Mouse (Mus musculus): ENCODE results near the gene Fabp1. TPM values are rescaled to one million over a fixed set of nuclear protein-coding genes. Genes with fewer than 3 reads are reported as not detected.

Fabp1 gene
- total and polyA plus RNA-seq, 2 experiments from 2014 or later, result not detected

DNA sequence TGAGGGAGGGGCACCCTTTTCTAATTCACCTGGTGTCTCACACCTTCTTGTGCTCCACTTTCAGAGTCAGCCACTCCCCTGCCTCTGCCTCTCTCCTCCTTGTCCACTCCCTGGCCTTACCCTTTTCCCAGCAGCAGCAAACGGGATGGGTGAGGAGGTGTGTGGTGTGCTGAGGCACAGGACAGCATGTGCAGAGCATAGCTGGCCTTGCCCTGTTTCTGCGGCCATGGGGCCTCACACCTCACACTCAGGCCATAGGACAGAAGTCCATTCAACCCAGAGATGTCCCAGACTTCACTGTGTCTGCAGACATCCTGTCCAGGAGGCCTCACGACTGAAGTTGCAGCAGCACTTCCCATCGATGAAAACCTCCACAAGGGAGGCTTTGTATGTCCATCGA, 4.0 kb downstream of the Fabp1 start:
- Histone ChIP-seq H3K9ac (replicated peaks; ENCODE audit: low read length, poor library complexity, severe bottlenecking) (no peak overlapping the region), H3K9me3 (ENCODE audit: low read length) (no peaks in the 10 kb centered on the region), H3K4me2 (ENCODE audit: low read depth, low read length, poor library complexity, severe bottlenecking) (no peak overlapping the region), H3K4me1 (ENCODE audit: insufficient read depth, low read length) (no peaks in the 10 kb centered on the region), H3K36me3 (ENCODE audit: insufficient read depth, low read length) (no peaks in the 10 kb centered on the region), H3K27ac (ENCODE audit: low read depth, low read length) (no peak overlapping the region), H3K4me3 (ENCODE audit: low read depth, low read length) (no peak overlapping the region), H3K27me3 (ENCODE audit: insufficient read depth, low read length) (no peaks in the 10 kb centered on the region)
- ATAC-seq (ENCODE audit: low FRiP score), result no peak
- DNase-seq (ENCODE audit: low spot score), result no peak
- 92% methylated on average over 5 of the region's 5 CpGs for WGBS
- no peak for TF ChIP-seq CTCF (IDR thresholded peaks at IDR 0.05)

DNA sequence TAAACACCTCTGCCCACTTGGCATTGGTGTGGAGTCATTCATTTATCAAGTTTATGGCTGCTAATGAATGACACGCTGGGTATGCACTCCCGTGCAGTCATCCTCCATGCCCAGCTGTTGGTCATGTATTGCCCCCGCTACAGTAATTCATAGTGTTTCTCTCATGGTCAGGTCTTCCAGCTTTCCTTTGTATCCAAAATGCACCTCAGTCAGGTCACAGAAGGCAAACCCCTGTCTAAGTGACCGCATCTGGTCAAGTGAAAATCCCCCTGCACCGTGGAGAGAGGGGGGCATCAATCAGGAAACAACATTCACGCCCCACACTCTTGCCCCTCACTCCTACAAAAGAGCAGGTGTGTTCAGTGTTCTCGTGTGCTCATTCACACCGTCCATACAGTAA, 4.5 kb downstream of the Fabp1 start:
- Histone ChIP-seq H3K4me3 (ENCODE audit: low read depth, low read length) (no peak overlapping the region), H3K27me3 (ENCODE audit: insufficient read depth, low read length) (no peaks in the 10 kb centered on the region), H3K9ac (replicated peaks; ENCODE audit: low read length, poor library complexity, severe bottlenecking) (no peak overlapping the region), H3K9me3 (ENCODE audit: low read length) (no peaks in the 10 kb centered on the region), H3K36me3 (ENCODE audit: insufficient read depth, low read length) (no peaks in the 10 kb centered on the region), H3K27ac (ENCODE audit: low read depth, low read length) (no peak overlapping the region), H3K4me2 (ENCODE audit: low read depth, low read length, poor library complexity, severe bottlenecking) (no peak overlapping the region), H3K4me1 (ENCODE audit: insufficient read depth, low read length) (no peaks in the 10 kb centered on the region)
- DNase-seq (ENCODE audit: low spot score) (no peak), ATAC-seq (ENCODE audit: low FRiP score) (no peak)
- 93% methylated on average over 8 of the region's 8 CpGs for WGBS
- no peak for TF ChIP-seq CTCF (IDR thresholded peaks at IDR 0.05)

DNA sequence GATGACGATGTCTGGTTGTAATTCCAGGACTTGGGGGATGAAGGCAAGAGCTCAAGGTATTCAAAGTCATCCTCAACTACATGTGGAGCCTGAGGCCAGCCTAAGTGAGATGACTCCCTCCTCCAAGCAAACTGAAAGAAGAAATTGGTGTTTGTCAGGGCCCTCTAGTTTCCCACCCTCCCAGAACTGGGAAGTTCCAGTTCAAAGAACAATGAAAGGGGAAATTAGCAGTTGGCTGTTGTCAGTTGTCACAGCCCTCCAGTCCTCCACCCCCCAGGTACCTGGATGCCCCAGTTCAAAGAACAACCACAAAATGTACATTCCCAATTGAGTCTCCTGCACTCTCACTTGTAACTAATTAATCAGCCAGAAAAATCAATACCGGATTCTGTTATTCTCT, 9.1 kb downstream of the Fabp1 start:
- H3K9ac ChIP-seq (replicated peaks; ENCODE audit: low read length, poor library complexity, severe bottlenecking), result no peak overlapping the region
- no peaks in the 10 kb centered on the region for H3K36me3 ChIP-seq (ENCODE audit: insufficient read depth, low read length)
- H3K27me3 ChIP-seq (ENCODE audit: insufficient read depth, low read length), result no peaks in the 10 kb centered on the region
- H3K4me2 ChIP-seq (ENCODE audit: low read depth, low read length, poor library complexity, severe bottlenecking), result no peak overlapping the region
- H3K9me3 ChIP-seq (ENCODE audit: low read length), result no peaks in the 10 kb centered on the region
- WGBS, result 89% methylated on average over 2 of the region's 2 CpGs
- DNase-seq (ENCODE audit: low spot score) (no peak), ATAC-seq (ENCODE audit: low FRiP score) (no peak)
- no peak overlapping the region for H3K4me3 ChIP-seq (ENCODE audit: low read depth, low read length)
- H3K27ac ChIP-seq (ENCODE audit: low read depth, low read length), result no peak overlapping the region
- no peaks in the 10 kb centered on the region for H3K4me1 ChIP-seq (ENCODE audit: insufficient read depth, low read length)
- no peak for TF ChIP-seq CTCF (IDR thresholded peaks at IDR 0.05)

DNA sequence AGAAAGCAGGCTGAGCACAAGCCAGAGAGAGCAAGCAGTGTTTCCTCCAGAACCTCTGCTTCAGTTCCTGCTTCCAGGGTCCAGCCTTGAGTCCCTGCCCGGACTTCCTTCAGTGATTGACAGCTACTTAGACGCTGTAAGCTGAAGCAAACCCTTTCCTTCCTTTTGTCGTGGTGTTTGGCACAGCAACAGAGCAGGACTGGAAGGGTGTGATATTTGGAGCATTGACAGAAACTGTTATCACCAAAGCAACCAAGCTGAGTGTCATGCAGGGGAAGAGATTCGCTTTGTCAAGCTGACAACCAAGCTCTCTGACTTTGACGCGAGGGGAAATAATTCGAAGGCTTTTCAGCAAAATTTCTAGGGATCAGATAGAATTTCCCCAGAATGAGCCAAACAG, 12.3 kb downstream of the Fabp1 start:
- H3K9me3 ChIP-seq (ENCODE audit: low read length), result no peaks in the 10 kb centered on the region
- TF ChIP-seq CTCF (IDR thresholded peaks at IDR 0.05), result no peak

DNA sequence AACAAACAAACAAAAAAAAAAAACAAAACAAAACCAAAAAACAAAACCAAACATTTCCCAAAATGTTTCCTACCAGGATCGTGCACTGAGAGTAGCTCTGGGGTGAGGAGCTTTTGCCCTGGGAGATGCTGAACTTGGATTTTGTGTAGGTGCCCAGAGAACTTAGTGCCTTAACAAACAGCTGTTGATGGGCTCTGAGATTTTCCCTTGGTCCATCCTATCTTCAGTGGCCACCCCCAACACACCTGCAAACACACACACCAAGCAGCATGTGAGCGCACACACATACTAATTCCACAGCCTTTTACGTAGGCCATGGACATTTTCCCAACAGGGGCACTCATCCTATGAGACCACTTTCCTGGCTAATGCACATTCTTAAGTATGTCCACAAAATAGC, 12.8 kb downstream of the Fabp1 start:
- TF ChIP-seq CTCF (IDR thresholded peaks at IDR 0.05), result no peak
- no peak overlapping the region for H3K9ac ChIP-seq (replicated peaks; ENCODE audit: low read length, poor library complexity, severe bottlenecking)
- WGBS, result 96% methylated on average over 3 of the region's 3 CpGs
- H3K27me3 ChIP-seq (ENCODE audit: insufficient read depth, low read length), result no peaks in the 10 kb centered on the region
- H3K4me3 ChIP-seq (ENCODE audit: low read depth, low read length), result no peak overlapping the region
- no peak overlapping the region for H3K27ac ChIP-seq (ENCODE audit: low read depth, low read length)
- no peaks in the 10 kb centered on the region for H3K4me1 ChIP-seq (ENCODE audit: insufficient read depth, low read length)
- ATAC-seq (ENCODE audit: low FRiP score) (no peak), DNase-seq (ENCODE audit: low spot score) (no peak)
- H3K36me3 ChIP-seq (ENCODE audit: insufficient read depth, low read length), result no peaks in the 10 kb centered on the region
- no peaks in the 10 kb centered on the region for H3K9me3 ChIP-seq (ENCODE audit: low read length)
- H3K4me2 ChIP-seq (ENCODE audit: low read depth, low read length, poor library complexity, severe bottlenecking), result no peak overlapping the region

More for the DNA sequence above, 12.3 kb downstream of the Fabp1 start:
- WGBS, result 56% methylated on average over 7 of the region's 7 CpGs
- Histone ChIP-seq H3K36me3 (ENCODE audit: insufficient read depth, low read length) (no peaks in the 10 kb centered on the region), H3K4me2 (ENCODE audit: low read depth, low read length, poor library complexity, severe bottlenecking) (no peak overlapping the region), H3K27me3 (ENCODE audit: insufficient read depth, low read length) (no peaks in the 10 kb centered on the region), H3K9ac (replicated peaks; ENCODE audit: low read length, poor library complexity, severe bottlenecking) (no peak overlapping the region), H3K4me1 (ENCODE audit: insufficient read depth, low read length) (no peaks in the 10 kb centered on the region), H3K4me3 (ENCODE audit: low read depth, low read length) (no peak overlapping the region), H3K27ac (ENCODE audit: low read depth, low read length) (no peak overlapping the region)
- ATAC-seq (ENCODE audit: low FRiP score) (no peak), DNase-seq (ENCODE audit: low spot score) (no peak)

DNA sequence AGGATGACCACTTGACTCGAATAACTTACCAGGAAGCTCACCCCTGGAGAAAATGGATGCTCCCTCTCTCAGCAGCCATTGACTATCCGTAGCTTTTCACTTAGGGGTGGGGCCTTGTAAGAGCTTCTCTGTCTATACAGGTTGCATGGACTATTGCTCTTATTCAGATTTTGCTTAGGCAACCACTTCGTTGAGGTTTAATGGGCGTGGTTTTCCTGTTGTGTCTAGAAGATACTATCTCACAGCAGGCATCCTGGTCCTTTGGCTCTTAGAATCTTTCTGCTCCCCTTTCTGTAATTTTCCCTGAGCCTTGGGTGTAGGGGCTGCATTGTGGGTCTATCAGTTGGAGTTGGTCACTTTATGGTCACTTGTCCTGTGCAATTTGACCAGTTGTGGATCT, 21.9 kb downstream of the Fabp1 start:
- no peak for DNase-seq (ENCODE audit: low spot score)
- no peak for TF ChIP-seq CTCF (IDR thresholded peaks at IDR 0.05)
- no peak for ATAC-seq (ENCODE audit: low FRiP score)
- Histone ChIP-seq H3K4me2 (ENCODE audit: low read depth, low read length, poor library complexity, severe bottlenecking) (no peak overlapping the region), H3K4me1 (ENCODE audit: insufficient read depth, low read length) (no peaks in the 10 kb centered on the region), H3K36me3 (ENCODE audit: insufficient read depth, low read length) (no peaks in the 10 kb centered on the region), H3K27me3 (ENCODE audit: insufficient read depth, low read length) (no peaks in the 10 kb centered on the region), H3K4me3 (ENCODE audit: low read depth, low read length) (no peak overlapping the region), H3K27ac (ENCODE audit: low read depth, low read length) (no peak overlapping the region), H3K9ac (replicated peaks; ENCODE audit: low read length, poor library complexity, severe bottlenecking) (no peak overlapping the region), H3K9me3 (ENCODE audit: low read length) (no peaks in the 10 kb centered on the region)
- 85% methylated on average over 4 of the region's 4 CpGs for WGBS

Measured in midbrain, postnatal 0 days (tissue).